Mouse (Mus musculus) G1E (cell line): ENCODE results near the gene Kat14.

Source experiments
- CTCF ChIP-seq: IDR thresholded peaks from 2 replicates; pipeline ENCODE4 v1.5.1; 2012; ENCODE audit warnings: low read depth, low read length, inconsistent platforms, mixed read lengths
- GATA1 ChIP-seq: IDR thresholded peaks from 2 replicates; pipeline ENCODE4 v1.6.1; 2012; ENCODE audit warnings: borderline replicate concordance, low read length, inconsistent platforms, mixed read lengths
- GATA2 ChIP-seq: IDR thresholded peaks from 2 replicates; pipeline ENCODE4 v1.6.1; 2012; ENCODE audit warnings: low read depth, low read length, inconsistent platforms, borderline replicate concordance
- POLR2AphosphoS5 ChIP-seq: IDR thresholded peaks from 2 replicates; pipeline ENCODE4 v1.6.1; 2012; ENCODE audit warnings: low read depth, low read length, inconsistent platforms; ENCODE audit not compliant: insufficient replicate concordance
- TAL1 ChIP-seq: conservative IDR thresholded peaks from 2 replicates; pipeline ENCODE4 v1.6.1; 2012; ENCODE audit warnings: low read depth, low read length, inconsistent platforms, mixed read lengths

DNA sequence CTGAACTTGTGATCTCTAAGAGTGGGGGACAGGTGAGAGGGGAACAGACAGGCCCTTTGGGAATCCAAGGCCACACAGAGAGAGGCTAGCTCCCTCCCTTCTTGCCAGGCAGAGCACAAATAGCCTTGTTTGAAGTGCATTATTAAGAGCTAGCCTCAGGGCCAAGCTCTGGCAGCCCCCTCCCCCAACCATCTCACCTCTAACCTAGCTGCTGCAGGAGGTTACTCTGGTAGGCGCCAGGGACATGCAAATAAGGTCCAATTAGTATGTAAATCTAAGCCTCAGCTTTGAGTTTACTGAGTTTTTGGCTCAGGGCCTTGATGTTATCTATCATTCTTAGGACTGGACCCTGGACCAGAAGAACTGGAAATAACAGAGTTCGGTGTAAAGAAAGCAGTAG lies 49.3 kb downstream of the Kat14 start:
- TF ChIP-seq TAL1 = no peak
- no peak for TF ChIP-seq CTCF
- TF ChIP-seq GATA1 = no peak
- TF ChIP-seq POLR2AphosphoS5 = no peak
- TF ChIP-seq GATA2 = no peak
